Mouse (Mus musculus) neural tube, embryonic 14.5 days (tissue): ENCODE results near the gene Fam136a. TPM values are rescaled to one million over a fixed set of nuclear protein-coding genes. Genes with fewer than 3 reads are reported as not detected.
A peak's percentile ranks its signal among the peaks of the same experiment; 100 is the strongest.
"Not testable (repeated sequence)": the region's sequence is repeated elsewhere in the genome, so short reads cannot be mapped to it uniquely, and the experiment has no call there.

Experiments used
- ATAC-seq: fragments of 200-750 bp; cut with Nextera tagmentation; 2 replicates; pipeline ENCODE4 v1.8.0; 2017; ENCODE audit warnings: low read depth, mild to moderate bottlenecking, moderate TSS enrichment, moderate library complexity
- H3K27ac ChIP-seq: fragments of 300-500 bp; sonication (generic); 2 replicates; pipeline ENCODE4 v1.5.1; 2014; ENCODE audit warnings: low read depth, mild to moderate bottlenecking, control low read depth, low read length, moderate library complexity, mixed read lengths
- H3K27me3 ChIP-seq: fragments of 300-500 bp; sonication (generic); 2 replicates; pipeline ENCODE4 v1.6.1; 2014; ENCODE audit warnings: low read length; ENCODE audit not compliant: control insufficient read depth, insufficient read depth
- H3K36me3 ChIP-seq: fragments of 300-500 bp; sonication (generic); 2 replicates; pipeline ENCODE4 v1.6.1; 2014; ENCODE audit warnings: low read length, mixed read lengths; ENCODE audit not compliant: control insufficient read depth, insufficient read depth
- H3K4me1 ChIP-seq: fragments of 300-500 bp; sonication (generic); 2 replicates; pipeline ENCODE4 v1.6.1; 2014; ENCODE audit warnings: low read length; ENCODE audit not compliant: control insufficient read depth, insufficient read depth
- H3K4me2 ChIP-seq: fragments of 300-500 bp; sonication (generic); 2 replicates; pipeline ENCODE4 v1.6.1; 2014; ENCODE audit warnings: mild to moderate bottlenecking, low read depth, low read length, control low read depth
- H3K4me3 ChIP-seq: fragments of 300-500 bp; sonication (generic); 2 replicates; pipeline ENCODE4 v1.5.1; 2014; ENCODE audit warnings: low read depth, low read length, control low read depth, mixed read lengths
- H3K9ac ChIP-seq: fragments of 300-500 bp; sonication (generic); replicated peaks from 2 replicates; pipeline ENCODE4 v1.6.1; 2014; ENCODE audit warnings: low read depth, mild to moderate bottlenecking, control low read depth, low read length, mixed read lengths
- H3K9me3 ChIP-seq: fragments of 300-500 bp; sonication (generic); 2 replicates; pipeline ENCODE4 v1.6.1; 2016; ENCODE audit warnings: low read length; ENCODE audit not compliant: control insufficient read depth
- WGBS: fragments of 180-500 bp; shearing (Covaris S2); extraction: QIAGEN DNeasy Blood & Tissue Kit; methylation state at CpG from one replicate; pipeline ENCODE4 v1.1.7; 2014; 5-methylcytosine and 5-hydroxymethylcytosine counted together
- polyA plus RNA-seq: library from polyadenylated mRNA; unstranded; fragments of >200 nt; fragmentation: Nextera tagmentation; extraction: Ambion mirVana; gene quantifications from 2 replicates; pipeline ENCODE4 v1.2.1, GENCODE M21; 2014

The Fam136a gene
- polyA plus RNA-seq, 1 experiment from 2014 or later: 118 TPM

GRCm38 (mm10) chr6:86329943-86330342 lies 35.5 kb upstream of the Fam136a start:
- Histone ChIP-seq H3K4me1 (no peaks in the 10 kb centered on the region), H3K9ac (no peak overlapping the region), H3K9me3 (no peaks in the 10 kb centered on the region), H3K27me3 (no peaks in the 10 kb centered on the region), H3K27ac (no peak overlapping the region), H3K4me3 (no peak overlapping the region), H3K36me3 (no peaks in the 10 kb centered on the region), H3K4me2 (no peak overlapping the region)
- WGBS: 94% methylated on average over 6 of the region's 6 CpGs
- ATAC-seq: no peak

GRCm38 (mm10) chr6:86335121-86335849 lies 30.2 kb upstream of the Fam136a start:
- no peaks in the 10 kb centered on the region for H3K36me3 ChIP-seq
- no peaks in the 10 kb centered on the region for H3K27me3 ChIP-seq
- H3K27ac ChIP-seq: no peak overlapping the region
- ATAC-seq: no peak
- no peak overlapping the region for H3K4me2 ChIP-seq
- no peak overlapping the region for H3K9ac ChIP-seq
- H3K9me3 ChIP-seq: no peaks in the 10 kb centered on the region
- no peaks in the 10 kb centered on the region for H3K4me1 ChIP-seq
- 78% methylated on average over 11 of the region's 11 CpGs for WGBS
- H3K4me3 ChIP-seq: no peak overlapping the region

- Histone ChIP-seq H3K4me1 (no peaks in the 10 kb centered on the region), H3K27ac (no peak overlapping the region), H3K9me3 (no peaks in the 10 kb centered on the region), H3K27me3 (no peaks in the 10 kb centered on the region), H3K4me3 (no peak overlapping the region), H3K36me3 (no peaks in the 10 kb centered on the region), H3K4me2 (no peak overlapping the region), H3K9ac (no peak overlapping the region)
- WGBS: 72% methylated on average over 5 of the region's 5 CpGs
- no peak for ATAC-seq
Measured at GRCm38 (mm10) chr6:86335860-86336259, 29.6 kb upstream of the Fam136a start.

DNA sequence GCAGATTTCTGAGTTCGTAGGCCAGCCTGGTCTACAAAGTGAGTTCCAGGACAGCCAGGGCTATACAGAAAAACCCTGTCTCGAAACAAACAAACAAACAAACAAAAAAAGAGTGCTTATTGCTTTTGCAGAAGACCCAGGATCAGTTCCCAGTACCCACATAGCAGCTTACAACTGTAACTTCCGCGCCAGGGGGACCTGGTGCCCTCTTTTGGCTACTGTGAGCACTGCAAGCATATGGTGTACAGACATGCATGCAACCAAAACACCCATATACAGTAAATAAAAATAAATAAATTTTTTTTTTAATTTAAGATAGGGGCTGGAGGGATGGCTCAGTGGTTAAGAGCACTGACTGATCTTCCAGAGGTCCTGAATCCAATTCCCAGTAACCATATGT lies 29.1 kb upstream of the Fam136a start:
- H3K27me3 ChIP-seq, ATAC-seq, H3K9ac ChIP-seq, H3K36me3 ChIP-seq, H3K9me3 ChIP-seq, H3K4me2 ChIP-seq, H3K4me3 ChIP-seq, H3K27ac ChIP-seq, H3K4me1 ChIP-seq: not testable (repeated sequence)
- 89% methylated on average over 4 of the region's 4 CpGs for WGBS

DNA sequence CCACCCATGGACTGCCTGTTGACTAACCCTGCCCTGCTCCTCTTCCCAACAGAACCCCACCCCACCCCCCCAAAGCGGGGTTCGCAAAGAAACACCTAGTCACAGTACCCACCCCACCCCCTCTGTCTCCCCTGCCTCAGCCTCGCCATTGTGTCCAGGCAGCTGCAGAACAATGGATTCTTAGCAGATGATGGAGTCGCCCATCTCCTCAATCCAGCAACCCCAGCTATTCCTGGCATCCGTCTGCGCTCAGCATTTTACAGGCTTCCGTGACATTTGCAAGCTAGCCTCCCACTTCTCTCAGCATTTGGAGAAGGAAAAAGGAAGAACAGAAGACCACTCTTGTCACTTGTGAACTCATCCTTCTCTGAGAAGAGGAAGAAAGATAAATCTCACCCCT lies 21.8 kb upstream of the Fam136a start:
- no peak overlapping the region for H3K27ac ChIP-seq
- 11% methylated on average over 7 of the region's 7 CpGs for WGBS
- H3K27me3 ChIP-seq: no peaks in the 10 kb centered on the region
- H3K4me1 ChIP-seq: peaks cover 4% of the 10 kb centered on the region; the same call in 1 of the 2 replicates
- 0 out of 2 replicates have a peak overlapping the region, but pooled peaks have one; percentile 25 for H3K9ac ChIP-seq
- no peaks in the 10 kb centered on the region for H3K9me3 ChIP-seq
- H3K36me3 ChIP-seq: no peaks in the 10 kb centered on the region
- peak overlapping the region; percentile 25 for H3K4me2 ChIP-seq
- H3K4me3 ChIP-seq: no peak overlapping the region
- no peak for ATAC-seq

DNA sequence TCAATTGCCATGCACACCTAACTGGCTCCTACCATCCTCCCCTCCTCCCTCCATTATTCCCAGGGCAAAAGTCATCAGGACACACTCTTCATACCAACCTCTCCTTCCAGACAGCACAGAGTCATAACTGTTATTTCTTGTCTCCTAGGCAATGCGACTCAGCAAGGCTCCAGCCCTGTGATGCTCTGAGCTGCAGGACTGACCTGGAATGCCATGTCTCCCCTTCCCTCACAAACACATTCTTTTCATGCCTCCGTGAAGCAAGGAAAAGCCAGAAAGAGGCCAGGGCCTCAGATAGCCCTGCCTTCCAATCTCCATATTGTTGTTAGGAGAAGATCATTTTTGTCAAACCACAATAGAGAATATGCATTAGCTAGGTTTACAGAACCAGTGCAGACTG lies 19.4 kb upstream of the Fam136a start:
- H3K4me3 ChIP-seq: no peak overlapping the region
- no peak for ATAC-seq
- no peak overlapping the region for H3K9ac ChIP-seq
- peaks cover 4% of the 10 kb centered on the region; the same call in 1 of the 2 replicates for H3K4me1 ChIP-seq
- no peak overlapping the region for H3K4me2 ChIP-seq
- H3K9me3 ChIP-seq: no peaks in the 10 kb centered on the region
- H3K27ac ChIP-seq: no peak overlapping the region
- H3K36me3 ChIP-seq: no peaks in the 10 kb centered on the region
- no peaks in the 10 kb centered on the region for H3K27me3 ChIP-seq
- 76% methylated on average over 2 of the region's 2 CpGs for WGBS

DNA sequence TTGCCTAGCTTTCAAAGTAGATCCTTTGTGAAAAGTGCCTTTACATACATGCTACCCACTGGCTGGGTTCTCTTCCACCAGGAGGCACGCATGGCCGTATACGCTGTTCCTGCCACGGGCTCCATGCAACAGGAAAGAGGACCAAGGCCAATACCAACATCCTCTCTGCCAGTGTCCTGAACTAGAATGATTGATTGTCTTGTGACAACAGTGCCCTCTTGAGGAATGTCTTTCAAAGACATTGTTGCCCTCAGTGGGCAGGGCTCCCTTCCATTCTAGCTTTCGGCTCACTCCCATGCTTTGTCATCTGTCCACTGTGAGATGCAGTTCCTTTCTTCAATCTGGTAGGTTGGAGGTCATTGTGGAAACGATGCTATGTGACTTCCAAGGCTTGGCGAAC lies 16.2 kb upstream of the Fam136a start:
- H3K36me3 ChIP-seq: no peaks in the 10 kb centered on the region
- no peak overlapping the region for H3K4me3 ChIP-seq
- no peak overlapping the region for H3K4me2 ChIP-seq
- H3K4me1 ChIP-seq: no peaks in the 10 kb centered on the region
- no peak for ATAC-seq
- H3K27me3 ChIP-seq: no peaks in the 10 kb centered on the region
- WGBS: 73% methylated on average over 7 of the region's 7 CpGs
- H3K9me3 ChIP-seq: no peaks in the 10 kb centered on the region
- H3K9ac ChIP-seq: no peak overlapping the region
- H3K27ac ChIP-seq: no peak overlapping the region

GRCm38 (mm10) chr6:86354948-86355347 lies 10.5 kb upstream of the Fam136a start:
- Histone ChIP-seq H3K27me3 (no peaks in the 10 kb centered on the region), H3K4me3 (no peak overlapping the region), H3K4me1 (no peaks in the 10 kb centered on the region), H3K9ac (no peak overlapping the region), H3K9me3 (no peaks in the 10 kb centered on the region), H3K4me2 (no peak overlapping the region), H3K36me3 (no peaks in the 10 kb centered on the region), H3K27ac (no peak overlapping the region)
- ATAC-seq: no peak
- WGBS: 72% methylated on average over 3 of the region's 3 CpGs

DNA sequence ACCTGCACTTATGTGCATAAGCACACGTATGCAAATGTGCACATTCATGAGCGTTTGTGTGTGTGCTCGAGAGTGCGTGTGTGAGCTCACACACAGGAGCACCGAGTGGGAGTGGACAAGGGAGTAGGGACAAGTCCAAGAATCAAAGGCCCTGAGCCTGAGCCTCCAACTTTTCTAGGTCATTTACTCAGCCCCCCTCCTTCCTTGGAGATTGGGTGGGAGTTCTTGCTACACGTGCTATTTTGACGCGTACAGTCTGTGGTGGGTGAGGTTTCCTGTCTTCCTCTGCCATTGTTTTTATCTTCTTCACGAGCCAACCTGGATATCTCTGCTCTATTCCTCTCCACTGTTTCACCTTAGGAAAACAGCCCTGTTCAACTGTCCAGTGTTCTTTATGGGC lies 8.5 kb upstream of the Fam136a start:
- no peak for ATAC-seq
- no peaks in the 10 kb centered on the region for H3K27me3 ChIP-seq
- no peak overlapping the region for H3K9ac ChIP-seq
- H3K27ac ChIP-seq: no peak overlapping the region
- H3K4me1 ChIP-seq: no peaks in the 10 kb centered on the region
- 81% methylated on average over 9 of the region's 9 CpGs for WGBS
- H3K4me2 ChIP-seq: no peak overlapping the region
- no peaks in the 10 kb centered on the region for H3K36me3 ChIP-seq
- no peak overlapping the region for H3K4me3 ChIP-seq
- H3K9me3 ChIP-seq: no peaks in the 10 kb centered on the region
